Mouse (Mus musculus): ENCODE data around the gene Prcp. TPM values are rescaled to one million over a fixed set of nuclear protein-coding genes. Genes with fewer than 3 reads are reported as not detected.

Prcp gene
- polyA plus RNA-seq, 2 experiments, result 26.3 to 26.6 TPM

DNA sequence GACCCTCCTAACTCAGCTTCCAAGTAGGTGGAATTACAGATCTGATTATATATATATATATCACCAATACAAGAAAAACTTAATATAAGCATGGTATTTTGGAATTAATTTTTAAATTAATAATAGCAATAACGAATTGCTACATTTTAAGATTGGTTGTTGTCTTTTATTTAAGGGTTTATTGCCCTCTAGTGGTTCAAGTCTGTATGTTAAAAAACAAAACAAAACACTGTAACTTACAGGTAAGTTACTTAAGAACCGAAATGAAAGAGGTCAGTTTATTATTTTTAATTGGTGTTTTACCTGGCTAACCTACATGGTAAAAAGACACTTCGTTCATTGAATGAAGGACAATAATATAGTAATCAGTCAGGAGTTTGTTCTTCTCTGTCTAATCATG is 4.1 kb upstream of the Prcp start:
- WGBS, result 72% methylated on average over 3 of the region's 3 CpGs
- Histone ChIP-seq H3K9me3 (ENCODE audit: control insufficient read depth, low read length) (no peaks in the 10 kb centered on the region), H3K9ac (ENCODE audit: low read depth, low read length, severe bottlenecking) (no peak overlapping the region), H3K4me1 (ENCODE audit: control insufficient read depth, insufficient read depth, low read length) (0 out of 2 replicates have a peak, but pooled peaks cover 4% of the 10 kb centered on the region), H3K27ac (replicated peaks; ENCODE audit: low read depth, low read length) (no peak overlapping the region), H3K4me3 (replicated peaks; ENCODE audit: low read length) (no peak overlapping the region), H3K4me2 (replicated peaks; ENCODE audit: low read depth, low read length, severe bottlenecking) (no peak overlapping the region), H3K36me3 (ENCODE audit: control insufficient read depth, insufficient read depth, low read length) (0 out of 2 replicates have a peak, but pooled peaks cover 2% of the 10 kb centered on the region), H3K27me3 (ENCODE audit: control insufficient read depth, insufficient read depth, low read length) (no peaks in the 10 kb centered on the region)
- no peak for DNase-seq (ENCODE audit: low spot score)
- no peak for TF ChIP-seq POLR2A (IDR thresholded peaks at IDR 0.05; ENCODE audit: borderline replicate concordance, extremely low read depth, insufficient read depth, insufficient read length)
- ATAC-seq (ENCODE audit: low FRiP score, low read depth), result no peak

DNA sequence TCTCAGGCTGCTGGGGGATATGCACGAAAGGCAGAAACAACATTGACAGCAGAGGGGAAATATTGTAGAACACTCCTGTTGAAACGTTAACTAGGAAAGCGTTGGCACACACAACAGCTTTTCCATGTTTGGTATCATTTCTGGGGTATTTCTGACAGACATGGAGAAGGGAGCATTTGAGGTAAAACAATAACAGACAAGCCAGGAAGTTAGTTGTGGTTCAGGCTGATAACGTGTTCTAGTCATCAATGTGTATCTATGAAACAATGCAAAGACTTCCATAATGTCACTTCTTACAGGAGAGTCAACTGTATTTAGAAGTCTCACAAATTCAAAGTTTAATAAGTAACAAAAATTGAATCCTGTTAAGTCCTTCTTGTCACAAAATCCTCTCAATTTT is 2.7 kb upstream of the Prcp start:
- no peaks in the 10 kb centered on the region for H3K9me3 ChIP-seq (ENCODE audit: control insufficient read depth, low read length)
- no peak overlapping the region for H3K4me3 ChIP-seq (replicated peaks; ENCODE audit: low read length)
- H3K36me3 ChIP-seq (ENCODE audit: control insufficient read depth, insufficient read depth, low read length), result no peaks in the 10 kb centered on the region
- peaks cover 12% of the 10 kb centered on the region for H3K4me1 ChIP-seq (ENCODE audit: control insufficient read depth, insufficient read depth, low read length)
- DNase-seq (ENCODE audit: low spot score) (no peak), ATAC-seq (ENCODE audit: low FRiP score, low read depth) (no peak)
- TF ChIP-seq POLR2A (IDR thresholded peaks at IDR 0.05; ENCODE audit: borderline replicate concordance, extremely low read depth, insufficient read depth, insufficient read length), result no peak
- H3K27me3 ChIP-seq (ENCODE audit: control insufficient read depth, insufficient read depth, low read length), result no peaks in the 10 kb centered on the region
- H3K4me2 ChIP-seq (replicated peaks; ENCODE audit: low read depth, low read length, severe bottlenecking), result no peak overlapping the region
- no peak overlapping the region for H3K9ac ChIP-seq (ENCODE audit: low read depth, low read length, severe bottlenecking)
- 92% methylated on average over 4 of the region's 4 CpGs for WGBS
- no peak overlapping the region for H3K27ac ChIP-seq (replicated peaks; ENCODE audit: low read depth, low read length)

DNA sequence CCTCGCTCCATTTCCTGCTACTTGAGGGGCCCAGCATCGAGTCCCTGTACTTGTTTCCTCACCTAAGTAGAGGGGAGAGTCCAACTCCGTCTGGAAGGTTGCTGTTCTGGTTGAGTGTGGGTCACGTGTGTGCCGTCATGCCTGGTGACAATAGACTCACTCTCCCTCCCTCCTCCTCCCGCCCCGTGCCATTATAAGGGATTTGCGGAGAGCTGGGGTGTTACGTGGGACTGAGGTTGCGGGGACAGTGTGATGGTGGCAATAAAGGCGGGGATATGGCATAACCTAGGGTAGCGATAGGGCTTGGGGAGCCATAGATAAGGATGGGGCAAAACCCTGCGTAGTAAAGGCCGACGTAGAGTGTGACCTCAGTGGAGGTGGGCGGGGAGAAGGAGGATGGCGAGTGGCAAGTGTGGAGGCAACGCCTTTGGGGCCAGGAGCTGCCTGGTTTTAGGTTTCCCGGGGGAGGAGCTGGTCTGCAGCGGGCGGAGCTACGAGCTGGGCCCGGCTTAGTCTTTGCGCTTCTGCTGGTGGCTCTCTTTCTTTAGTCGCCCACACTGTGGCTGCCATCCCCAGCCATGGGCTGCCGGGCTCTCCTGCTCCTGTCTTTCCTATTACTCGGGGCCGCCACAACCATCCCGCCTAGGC is 615 bp downstream of the Prcp start:
- TF ChIP-seq POLR2A (IDR thresholded peaks at IDR 0.05; ENCODE audit: borderline replicate concordance, extremely low read depth, insufficient read depth, insufficient read length), result 0 out of 2 replicates have a peak, but pooled peaks have one; percentile 20
- ATAC-seq (ENCODE audit: low FRiP score, low read depth), result peak; percentile 79
- Histone ChIP-seq H3K9ac (ENCODE audit: low read depth, low read length, severe bottlenecking) (peak overlapping the region; percentile 71), H3K4me3 (replicated peaks; ENCODE audit: low read length) (peak overlapping the region; percentile 66), H3K27me3 (ENCODE audit: control insufficient read depth, insufficient read depth, low read length) (no peaks in the 10 kb centered on the region), H3K27ac (replicated peaks; ENCODE audit: low read depth, low read length) (peak overlapping the region; percentile 96), H3K9me3 (ENCODE audit: control insufficient read depth, low read length) (no peaks in the 10 kb centered on the region), H3K4me2 (replicated peaks; ENCODE audit: low read depth, low read length, severe bottlenecking) (peak overlapping the region; percentile 71), H3K4me1 (ENCODE audit: control insufficient read depth, insufficient read depth, low read length) (peaks cover 16% of the 10 kb centered on the region), H3K36me3 (ENCODE audit: control insufficient read depth, insufficient read depth, low read length) (no peaks in the 10 kb centered on the region)
- peak; percentile 88 for DNase-seq (ENCODE audit: low spot score)
- WGBS, result 0% methylated on average over 24 of the region's 29 CpGs

DNA sequence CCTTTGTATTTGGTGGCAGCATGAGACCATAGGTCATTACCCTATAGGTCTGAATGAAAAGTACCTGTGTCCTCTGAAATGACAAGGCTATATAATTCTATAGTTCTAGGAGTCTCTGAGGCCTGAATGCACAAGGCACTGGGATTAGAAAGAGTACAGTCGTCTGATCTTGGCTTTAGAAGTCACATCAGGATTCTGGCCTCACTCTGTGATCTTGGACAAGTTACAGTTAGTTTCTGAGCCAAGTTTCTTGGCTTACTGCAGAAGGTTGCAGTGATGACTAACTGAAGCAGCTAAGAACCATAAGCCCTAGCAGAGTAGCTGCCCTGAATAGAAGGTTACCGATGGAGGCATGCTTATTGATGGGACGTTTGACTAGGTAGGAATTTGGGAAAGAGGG is 1.8 kb downstream of the Prcp start:
- DNase-seq (ENCODE audit: low spot score), result no peak
- Histone ChIP-seq H3K4me1 (ENCODE audit: control insufficient read depth, insufficient read depth, low read length) (peaks cover 16% of the 10 kb centered on the region), H3K4me2 (replicated peaks; ENCODE audit: low read depth, low read length, severe bottlenecking) (peak overlapping the region; percentile 71), H3K27ac (replicated peaks; ENCODE audit: low read depth, low read length) (0 out of 2 replicates have a peak overlapping the region, but pooled peaks have one; percentile 14), H3K36me3 (ENCODE audit: control insufficient read depth, insufficient read depth, low read length) (no peaks in the 10 kb centered on the region), H3K4me3 (replicated peaks; ENCODE audit: low read length) (peak overlapping the region; percentile 66), H3K27me3 (ENCODE audit: control insufficient read depth, insufficient read depth, low read length) (no peaks in the 10 kb centered on the region), H3K9ac (ENCODE audit: low read depth, low read length, severe bottlenecking) (no peak overlapping the region), H3K9me3 (ENCODE audit: control insufficient read depth, low read length) (no peaks in the 10 kb centered on the region)
- 23% methylated on average over 3 of the region's 3 CpGs for WGBS
- no peak for TF ChIP-seq POLR2A (IDR thresholded peaks at IDR 0.05; ENCODE audit: borderline replicate concordance, extremely low read depth, insufficient read depth, insufficient read length)
- no peak for ATAC-seq (ENCODE audit: low FRiP score, low read depth)

DNA sequence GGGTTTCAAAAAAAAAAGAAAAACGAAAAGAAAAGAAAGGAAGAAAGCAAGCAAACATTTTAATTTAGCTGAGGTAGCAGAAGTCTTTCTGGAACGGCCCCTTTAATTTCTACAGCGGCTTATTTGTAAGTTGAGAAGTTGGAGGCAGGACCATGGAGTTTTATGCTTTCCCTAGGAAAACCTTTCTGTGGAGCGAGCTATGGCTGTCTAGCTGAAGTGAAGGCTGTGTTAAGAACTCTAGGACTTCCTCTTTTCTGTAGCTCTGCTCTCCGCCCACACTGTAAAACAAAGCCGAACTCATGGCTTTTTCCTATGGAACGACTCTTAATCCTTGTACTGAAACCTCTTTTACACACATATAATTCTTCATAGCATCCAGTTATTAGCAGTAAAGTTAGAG is 2.3 kb downstream of the Prcp start:
- H3K9ac ChIP-seq (ENCODE audit: low read depth, low read length, severe bottlenecking), result peak overlapping the region; percentile 40
- H3K36me3 ChIP-seq (ENCODE audit: control insufficient read depth, insufficient read depth, low read length), result no peaks in the 10 kb centered on the region
- H3K4me2 ChIP-seq (replicated peaks; ENCODE audit: low read depth, low read length, severe bottlenecking), result peak overlapping the region; percentile 71
- WGBS, result 7% methylated on average over 7 of the region's 7 CpGs
- TF ChIP-seq POLR2A (IDR thresholded peaks at IDR 0.05; ENCODE audit: borderline replicate concordance, extremely low read depth, insufficient read depth, insufficient read length), result 0 out of 2 replicates have a peak, but pooled peaks have one; percentile 33
- peak; percentile 66 for DNase-seq (ENCODE audit: low spot score)
- peak overlapping the region; percentile 40 for H3K27ac ChIP-seq (replicated peaks; ENCODE audit: low read depth, low read length)
- no peaks in the 10 kb centered on the region for H3K9me3 ChIP-seq (ENCODE audit: control insufficient read depth, low read length)
- H3K27me3 ChIP-seq (ENCODE audit: control insufficient read depth, insufficient read depth, low read length), result no peaks in the 10 kb centered on the region
- H3K4me1 ChIP-seq (ENCODE audit: control insufficient read depth, insufficient read depth, low read length), result peaks cover 16% of the 10 kb centered on the region
- peak; percentile 24 for ATAC-seq (ENCODE audit: low FRiP score, low read depth)
- peak overlapping the region; percentile 66 for H3K4me3 ChIP-seq (replicated peaks; ENCODE audit: low read length)
